Mouse (Mus musculus): ENCODE data around the gene Mvp.

Gene Mvp

GRCm38 (mm10) chr7:126996449-126996848 lies 18.0 kb downstream of the Mvp start:
- DNase-seq (ENCODE audit: low read depth, low spot score), result no peak

GRCm38 (mm10) chr7:126988816-126989215 lies 25.6 kb downstream of the Mvp start:
- no peak for DNase-seq (ENCODE audit: low read depth, low spot score)

GRCm38 (mm10) chr7:126986319-126986718 lies 28.1 kb downstream of the Mvp start:
- DNase-seq (ENCODE audit: low read depth, low spot score), result no peak

- no peak for DNase-seq (ENCODE audit: low read depth, low spot score)
Measured at GRCm38 (mm10) chr7:126984667-126985444, 29.6 kb downstream of the Mvp start.

- DNase-seq (ENCODE audit: low read depth, low spot score), result no peak
Measured at GRCm38 (mm10) chr7:126983113-126983512, 31.3 kb downstream of the Mvp start.

- DNase-seq (ENCODE audit: low read depth, low spot score), result no peak
Measured at GRCm38 (mm10) chr7:126982054-126982453, 32.4 kb downstream of the Mvp start.

- no peak for DNase-seq (ENCODE audit: low read depth, low spot score)
Measured at GRCm38 (mm10) chr7:126981601-126982000, 32.8 kb downstream of the Mvp start.

- DNase-seq (ENCODE audit: low read depth, low spot score), result no peak
Measured at GRCm38 (mm10) chr7:126978841-126979240, 35.6 kb downstream of the Mvp start.

- DNase-seq (ENCODE audit: low read depth, low spot score), result no peak
Measured at GRCm38 (mm10) chr7:126976878-126977459, 37.5 kb downstream of the Mvp start.

- DNase-seq (ENCODE audit: low read depth, low spot score), result peak; percentile 96
Measured at GRCm38 (mm10) chr7:126975950-126976866, 38.2 kb downstream of the Mvp start, which contains the start of gene Cdiptos. TSS of gene Cdiptos (minus strand) at chr7:126976098.

- DNase-seq (ENCODE audit: low read depth, low spot score), result no peak
Measured at GRCm38 (mm10) chr7:126975893-126975949, 38.7 kb downstream of the Mvp start, which contains the start of gene Cdipt. TSS of gene Cdipt (plus strand) at chr7:126975914.

- no peak for DNase-seq (ENCODE audit: low read depth, low spot score)
Measured at GRCm38 (mm10) chr7:126975493-126975892, 38.9 kb downstream of the Mvp start.

GRCm38 (mm10) chr7:126967361-126967760 lies 47.1 kb downstream of the Mvp start:
- no peak for DNase-seq (ENCODE audit: low read depth, low spot score)

- DNase-seq (ENCODE audit: low read depth, low spot score), result no peak
Measured at GRCm38 (mm10) chr7:126965568-126965967, 48.9 kb downstream of the Mvp start.

- no peak for DNase-seq (ENCODE audit: low read depth, low spot score)
Measured at GRCm38 (mm10) chr7:126963548-126964286, 50.7 kb downstream of the Mvp start.

- DNase-seq (ENCODE audit: low read depth, low spot score), result no peak
Measured at GRCm38 (mm10) chr7:126961965-126962364, 52.5 kb downstream of the Mvp start.

GRCm38 (mm10) chr7:126961095-126961494 lies 53.3 kb downstream of the Mvp start:
- no peak for DNase-seq (ENCODE audit: low read depth, low spot score)

- DNase-seq (ENCODE audit: low read depth, low spot score), result no peak
Measured at GRCm38 (mm10) chr7:126959780-126960179, 54.6 kb downstream of the Mvp start.

GRCm38 (mm10) chr7:126955125-126955524 lies 59.3 kb downstream of the Mvp start:
- DNase-seq (ENCODE audit: low read depth, low spot score), result no peak

GRCm38 (mm10) chr7:126952646-126953045 lies 61.8 kb downstream of the Mvp start:
- no peak for DNase-seq (ENCODE audit: low read depth, low spot score)

GRCm38 (mm10) chr7:126951741-126952140 lies 62.7 kb downstream of the Mvp start:
- no peak for DNase-seq (ENCODE audit: low read depth, low spot score)

Measured in mesoderm, embryonic 11.5 days (tissue).